Mouse (Mus musculus): Measurements from ENCODE around the gene Rnf216. TPM values are rescaled to one million over a fixed set of nuclear protein-coding genes. Genes with fewer than 3 reads are reported as not detected.

The Rnf216 gene
- polyA plus RNA-seq, 1 experiment: not detected

DNA sequence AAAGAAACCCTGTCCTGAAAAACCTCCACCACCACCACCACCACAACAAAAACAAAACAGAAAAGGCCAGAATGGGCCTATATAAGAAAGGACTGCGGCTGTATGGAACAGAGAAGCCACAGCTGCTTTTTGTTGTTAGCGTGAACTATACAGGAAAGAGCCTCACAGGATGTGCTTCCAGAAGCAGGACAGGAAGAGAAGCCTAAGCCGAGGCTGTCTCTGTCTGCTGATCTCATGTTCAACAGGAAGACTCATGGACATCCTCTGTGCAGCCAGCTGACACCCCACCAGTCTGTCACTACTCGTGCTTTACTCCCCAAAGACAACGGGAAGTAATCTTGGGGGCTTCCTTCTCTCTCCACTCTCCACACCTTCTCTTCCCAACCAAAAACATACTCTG is 95.4 kb downstream of the Rnf216 start:
- 82% methylated on average over 5 of the region's 5 CpGs for WGBS
- no peak for TF ChIP-seq POLR2A (IDR thresholded peaks at IDR 0.05; ENCODE audit: insufficient read depth, low read depth, low read length)
- TF ChIP-seq CTCF (IDR thresholded peaks at IDR 0.05; ENCODE audit: insufficient read depth, low read depth, low read length): no peak
- Histone ChIP-seq H3K4me3 (ENCODE audit: insufficient read depth, low read depth, low read length) (no peak overlapping the region), H3K4me1 (ENCODE audit: control insufficient read depth, insufficient read depth, low read length) (no peaks in the 10 kb centered on the region), H3K27ac (ENCODE audit: insufficient read depth, low read depth, low read length) (no peak overlapping the region)

DNA sequence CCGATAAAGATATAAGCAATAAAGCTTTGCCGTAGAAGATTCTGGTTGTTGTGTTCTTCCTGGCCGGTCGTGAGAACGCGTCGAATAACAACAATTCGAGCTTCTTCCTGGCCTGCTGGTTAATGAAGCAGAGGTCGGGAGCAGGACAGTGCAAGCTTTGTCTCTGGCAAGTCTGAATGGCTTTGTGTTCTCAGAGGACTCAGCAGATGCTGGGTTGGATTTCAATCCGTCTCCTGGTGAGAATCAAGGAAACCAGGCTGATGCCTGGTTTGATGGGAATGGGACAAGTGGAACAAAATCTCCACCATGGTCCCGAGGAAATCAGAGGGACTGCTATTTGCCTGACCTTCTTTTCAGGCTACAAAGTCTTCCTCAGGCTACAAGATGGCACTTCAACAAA is 103.4 kb downstream of the Rnf216 start:
- Histone ChIP-seq H3K4me1 (ENCODE audit: control insufficient read depth, insufficient read depth, low read length) (peaks cover 6% of the 10 kb centered on the region), H3K27ac (ENCODE audit: insufficient read depth, low read depth, low read length) (peak overlapping the region; percentile 84), H3K4me3 (ENCODE audit: insufficient read depth, low read depth, low read length) (peak overlapping the region; percentile 18; the same call in 1 of the 2 replicates)
- 19% methylated on average over 11 of the region's 11 CpGs for WGBS
- TF ChIP-seq CTCF (IDR thresholded peaks at IDR 0.05; ENCODE audit: insufficient read depth, low read depth, low read length): no peak
- TF ChIP-seq POLR2A (IDR thresholded peaks at IDR 0.05; ENCODE audit: insufficient read depth, low read depth, low read length): no peak

DNA sequence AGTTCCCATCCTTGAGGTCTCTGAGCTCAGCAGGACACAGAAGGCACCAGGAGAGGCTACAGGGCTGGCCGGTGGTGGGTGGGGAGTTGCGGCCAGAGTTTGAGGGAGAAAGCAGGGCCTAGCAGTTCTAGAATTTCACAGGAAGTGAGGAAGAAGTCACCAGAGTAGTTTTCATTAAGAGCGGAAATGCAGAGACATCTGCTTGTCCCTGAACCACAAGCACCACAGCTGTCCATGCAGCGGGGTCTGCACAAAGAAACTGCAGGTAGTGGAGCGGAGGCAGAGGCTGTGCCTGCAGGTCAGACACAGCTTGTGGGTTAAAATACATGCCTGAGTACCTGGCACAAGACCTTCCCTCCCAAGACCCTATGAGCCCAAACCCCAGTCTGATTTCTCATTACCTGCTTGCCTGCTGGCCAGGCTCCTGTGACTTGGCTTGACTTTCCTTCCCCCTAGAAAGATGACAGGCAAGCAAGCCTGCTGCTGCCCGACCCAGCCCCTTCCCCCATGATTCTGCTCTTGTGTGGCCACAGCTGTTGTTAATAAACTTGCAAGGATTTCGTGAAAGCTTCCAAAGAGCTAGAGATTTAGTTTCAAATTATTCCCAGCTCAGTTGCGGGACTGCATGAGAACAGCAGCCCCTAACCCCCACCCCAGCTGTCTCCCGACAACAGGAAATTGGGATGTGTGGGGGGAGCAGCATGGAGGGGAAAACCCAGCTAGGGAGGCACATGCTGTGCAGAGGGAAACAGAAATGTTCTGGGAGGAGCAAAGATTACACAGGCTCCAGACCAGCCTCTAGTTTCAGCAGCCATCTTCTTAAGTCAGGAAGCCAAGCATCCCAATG is 111.9 kb downstream of the Rnf216 start:
- WGBS: 57% methylated on average over 9 of the region's 9 CpGs
- H3K27ac ChIP-seq (ENCODE audit: insufficient read depth, low read depth, low read length): peak overlapping the region; percentile 10
- H3K4me1 ChIP-seq (ENCODE audit: control insufficient read depth, insufficient read depth, low read length): peaks cover 20% of the 10 kb centered on the region
- H3K4me3 ChIP-seq (ENCODE audit: insufficient read depth, low read depth, low read length): no peak overlapping the region
- no peak for TF ChIP-seq POLR2A (IDR thresholded peaks at IDR 0.05; ENCODE audit: insufficient read depth, low read depth, low read length)
- no peak for TF ChIP-seq CTCF (IDR thresholded peaks at IDR 0.05; ENCODE audit: insufficient read depth, low read depth, low read length)

DNA sequence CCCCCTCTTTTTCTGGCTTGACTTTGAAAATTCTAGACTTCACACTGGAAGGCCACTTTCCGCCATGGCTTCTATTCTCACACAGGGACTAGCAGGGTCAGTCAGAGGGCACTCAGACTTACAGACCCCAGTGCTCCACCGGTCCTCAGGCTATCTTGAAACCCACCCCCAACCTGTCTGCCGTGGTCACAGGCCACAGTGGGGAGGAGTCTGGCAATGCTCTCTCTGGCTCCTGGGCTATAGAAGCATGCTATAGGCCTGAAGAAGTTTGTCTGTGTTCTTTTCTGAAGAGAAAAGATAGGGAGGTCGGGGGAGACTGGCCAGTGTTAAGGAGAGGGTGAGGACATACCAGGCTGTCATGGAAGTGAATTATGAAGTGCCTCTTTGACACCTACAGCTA is 112.7 kb downstream of the Rnf216 start:
- 63% methylated on average over 4 of the region's 4 CpGs for WGBS
- Histone ChIP-seq H3K4me3 (ENCODE audit: insufficient read depth, low read depth, low read length) (no peak overlapping the region), H3K27ac (ENCODE audit: insufficient read depth, low read depth, low read length) (no peak overlapping the region), H3K4me1 (ENCODE audit: control insufficient read depth, insufficient read depth, low read length) (peaks cover 20% of the 10 kb centered on the region)
- TF ChIP-seq CTCF (IDR thresholded peaks at IDR 0.05; ENCODE audit: insufficient read depth, low read depth, low read length) (no peak), POLR2A (IDR thresholded peaks at IDR 0.05; ENCODE audit: insufficient read depth, low read depth, low read length) (no peak)

DNA sequence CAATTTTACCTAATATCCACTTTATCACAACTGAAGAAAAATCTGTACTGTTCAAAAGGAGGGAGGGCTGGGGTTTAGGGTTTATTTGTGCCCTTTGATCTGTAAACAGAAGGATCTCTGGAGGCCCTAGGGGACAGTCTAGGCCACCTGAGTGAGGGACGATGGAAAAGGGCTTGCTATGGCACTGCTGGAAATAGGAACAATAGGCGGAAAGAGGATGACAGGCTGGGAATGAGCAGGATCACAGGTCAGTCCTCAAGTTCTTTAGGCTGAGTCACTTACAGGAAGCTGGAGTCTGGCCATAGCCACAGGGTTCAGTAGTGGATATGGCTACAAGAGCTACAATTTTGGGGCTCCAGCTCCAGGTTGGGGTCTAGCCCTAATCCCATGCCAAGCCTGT is 114.6 kb downstream of the Rnf216 start:
- Histone ChIP-seq H3K27ac (ENCODE audit: insufficient read depth, low read depth, low read length) (no peak overlapping the region), H3K4me3 (ENCODE audit: insufficient read depth, low read depth, low read length) (no peak overlapping the region), H3K4me1 (ENCODE audit: control insufficient read depth, insufficient read depth, low read length) (peaks cover 17% of the 10 kb centered on the region)
- TF ChIP-seq POLR2A (IDR thresholded peaks at IDR 0.05; ENCODE audit: insufficient read depth, low read depth, low read length) (no peak), CTCF (IDR thresholded peaks at IDR 0.05; ENCODE audit: insufficient read depth, low read depth, low read length) (no peak)
- 64% methylated on average over 2 of the region's 2 CpGs for WGBS

DNA sequence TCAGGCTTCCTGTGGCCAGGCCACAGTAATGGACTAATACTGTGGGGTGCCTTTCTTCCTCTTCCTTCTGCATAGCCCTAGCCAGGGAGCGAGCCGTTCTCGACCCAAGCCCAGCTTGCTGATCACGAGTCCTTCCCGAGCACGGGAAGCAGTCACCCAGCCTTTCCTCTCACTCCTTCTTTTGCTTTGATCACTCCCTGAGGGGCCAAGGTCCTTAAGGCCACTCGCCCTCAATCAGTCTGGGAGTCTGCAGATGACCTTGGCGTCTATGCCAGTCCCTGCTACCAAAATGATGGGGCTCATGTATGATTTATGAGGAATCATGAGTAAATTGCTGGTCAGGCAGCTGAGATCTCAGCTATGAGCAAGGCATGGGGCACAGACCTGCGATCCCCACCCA is 115.3 kb downstream of the Rnf216 start:
- 87% methylated on average over 9 of the region's 9 CpGs for WGBS
- H3K27ac ChIP-seq (ENCODE audit: insufficient read depth, low read depth, low read length): no peak overlapping the region

DNA sequence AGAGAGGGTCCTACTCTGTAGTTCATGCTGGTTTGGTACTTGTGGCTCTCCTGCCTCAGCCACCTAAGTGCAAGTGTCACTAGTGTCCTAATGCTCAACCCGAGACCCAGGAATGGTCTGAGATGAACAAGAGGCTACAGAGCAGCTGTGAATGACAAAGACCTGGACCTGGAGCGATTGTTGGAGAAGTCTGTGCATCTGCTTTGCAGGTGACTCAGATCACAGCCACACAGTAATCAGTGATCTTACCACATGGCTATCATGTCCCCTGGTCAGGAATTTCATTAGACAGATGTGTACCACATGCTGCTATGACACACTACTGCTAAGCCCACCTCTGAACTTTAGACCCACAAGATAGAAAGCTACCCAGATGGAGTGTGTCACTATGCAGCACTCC is 118.0 kb downstream of the Rnf216 start:
- TF ChIP-seq POLR2A (IDR thresholded peaks at IDR 0.05; ENCODE audit: insufficient read depth, low read depth, low read length) (no peak), CTCF (IDR thresholded peaks at IDR 0.05; ENCODE audit: insufficient read depth, low read depth, low read length) (no peak)
- H3K4me3 ChIP-seq (ENCODE audit: insufficient read depth, low read depth, low read length): no peak overlapping the region
- H3K27ac ChIP-seq (ENCODE audit: insufficient read depth, low read depth, low read length): no peak overlapping the region
- no peaks in the 10 kb centered on the region for H3K4me1 ChIP-seq (ENCODE audit: control insufficient read depth, insufficient read depth, low read length)
- 93% methylated on average over 2 of the region's 2 CpGs for WGBS

More for the DNA sequence above, 115.3 kb downstream of the Rnf216 start:
- Histone ChIP-seq H3K4me1 (ENCODE audit: control insufficient read depth, insufficient read depth, low read length) (peaks cover 12% of the 10 kb centered on the region), H3K4me3 (ENCODE audit: insufficient read depth, low read depth, low read length) (no peak overlapping the region)
- TF ChIP-seq CTCF (IDR thresholded peaks at IDR 0.05; ENCODE audit: insufficient read depth, low read depth, low read length) (no peak), POLR2A (IDR thresholded peaks at IDR 0.05; ENCODE audit: insufficient read depth, low read depth, low read length) (no peak)

DNA sequence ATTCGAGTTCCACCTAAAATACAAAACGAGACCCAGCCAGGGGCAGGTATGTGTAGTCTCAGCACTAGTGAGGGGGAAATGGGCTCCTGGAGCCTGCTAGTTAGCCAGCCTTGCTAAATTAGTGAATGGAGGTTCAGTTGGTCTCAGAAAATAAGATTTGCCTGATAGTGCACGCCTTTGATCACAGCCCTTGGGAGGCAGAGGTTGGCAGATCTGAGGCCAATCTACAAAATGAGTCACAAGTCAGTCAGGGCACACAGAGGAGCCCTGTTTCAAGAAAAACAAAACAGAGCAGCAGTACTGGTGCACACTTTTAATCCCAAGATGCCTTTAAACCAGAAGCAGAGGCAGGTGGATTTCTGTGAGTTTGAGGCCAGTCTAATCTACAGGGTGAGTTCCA is 123.6 kb downstream of the Rnf216 start:
- Histone ChIP-seq H3K27ac (ENCODE audit: insufficient read depth, low read depth, low read length) (no peak overlapping the region), H3K4me3 (ENCODE audit: insufficient read depth, low read depth, low read length) (no peak overlapping the region), H3K4me1 (ENCODE audit: control insufficient read depth, insufficient read depth, low read length) (peaks cover 4% of the 10 kb centered on the region)
- WGBS: 32% methylated on average over 3 of the region's 3 CpGs
- TF ChIP-seq POLR2A (IDR thresholded peaks at IDR 0.05; ENCODE audit: insufficient read depth, low read depth, low read length): no peak
- TF ChIP-seq CTCF (IDR thresholded peaks at IDR 0.05; ENCODE audit: insufficient read depth, low read depth, low read length): no peak

DNA sequence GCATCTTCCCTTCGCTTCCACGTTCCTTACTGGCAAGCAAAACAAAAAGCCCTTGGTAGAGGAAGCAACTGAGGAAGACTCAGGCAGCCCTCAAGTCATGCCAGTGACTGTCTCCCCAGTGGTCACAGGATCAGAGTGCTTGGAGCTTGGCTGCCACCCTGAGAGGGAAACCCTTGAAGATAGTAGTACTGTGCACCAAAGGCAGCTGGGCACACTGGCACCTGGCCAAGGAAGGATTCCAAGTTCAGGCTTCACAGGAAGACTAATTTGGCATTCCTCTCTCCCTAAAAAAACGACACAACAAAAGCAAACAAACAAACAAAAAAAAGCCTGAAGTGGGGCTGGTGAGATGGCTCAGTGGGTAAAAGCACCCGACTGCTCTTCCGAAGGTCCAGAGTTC is 124.3 kb downstream of the Rnf216 start:
- TF ChIP-seq CTCF (IDR thresholded peaks at IDR 0.05; ENCODE audit: insufficient read depth, low read depth, low read length): no peak
- TF ChIP-seq POLR2A (IDR thresholded peaks at IDR 0.05; ENCODE audit: insufficient read depth, low read depth, low read length): no peak
- Histone ChIP-seq H3K4me1 (ENCODE audit: control insufficient read depth, insufficient read depth, low read length) (peaks cover 4% of the 10 kb centered on the region), H3K27ac (ENCODE audit: insufficient read depth, low read depth, low read length) (no peak overlapping the region), H3K4me3 (ENCODE audit: insufficient read depth, low read depth, low read length) (no peak overlapping the region)
- 20% methylated on average over 5 of the region's 5 CpGs for whole genome bisulfite sequencing

Data from olfactory bulb, adult 2 months (tissue).